In genomic region chr14:20640644-20641437, GRCm38 (mm10) we compare ENCODE assay signal across 8 mouse cellular contexts. TPM values are rescaled to one million over a fixed set of nuclear protein-coding genes. Genes with fewer than 3 reads are reported as not detected.
DNase-seq lines count a peak whose midpoint lies in the region; ATAC-seq and TF ChIP-seq lines count a peak whose summit lies in the region.

Usp54 (minus strand) TSS chr14:20641063.

- H3K36me3 ChIP-seq in MEL (ENCODE audit: control insufficient read depth in 1 of 2, insufficient read depth in 2 of 2, low read length in 2 of 2), result peaks cover 0 to 14% of the 10 kb centered on the region in 2 experiments; a peak in 2 of 4 replicates
- no peaks in the 10 kb centered on the region for H3K36me3 ChIP-seq in lung, embryonic 16.5 days (ENCODE audit: control insufficient read depth, insufficient read depth, low read length)

- peak within 1 kb of the TSS; percentile 86 to 100 for H3K4me3 ChIP-seq in MEL (ENCODE audit: control insufficient read depth in 1 of 2, insufficient read depth in 1 of 2, low read depth in 2 of 2, low read length in 2 of 2)
- H3K4me3 ChIP-seq in cerebellum, adult 2 months (replicated peaks; ENCODE audit: insufficient read depth, low read depth, low read length), result peak within 1 kb of the TSS; percentile 94
- H3K4me3 ChIP-seq in lung, embryonic 16.5 days (ENCODE audit: low read length), result peak within 1 kb of the TSS; percentile 86

- under 1% methylated on average over 73 of the region's 73 CpGs for WGBS in cerebellum, adult 2 months
- under 1% methylated on average over 71 of the region's 73 CpGs for WGBS in lung, embryonic 16.5 days

- H3K79me2 ChIP-seq in MEL (ENCODE audit: control insufficient read depth, insufficient read depth, low read length, poor library complexity), result peaks cover 13% of the 10 kb centered on the region

- peak in 1 of 2 experiments; percentile 22; a peak in 1 of 4 replicates for TF ChIP-seq EP300 in MEL (IDR thresholded peaks at IDR 0.05; ENCODE audit: low read depth in 1 of 2, low read length in 2 of 2)

- H3K27ac ChIP-seq in MEL (ENCODE audit: control insufficient read depth, low read depth, low read length), result peak within 1 kb of the TSS; percentile 97
- H3K27ac ChIP-seq in cerebellum, adult 2 months (ENCODE audit: insufficient read depth, low read length), result peak within 1 kb of the TSS; percentile 77
- H3K27ac ChIP-seq in lung, embryonic 16.5 days (ENCODE audit: low read length), result peak within 1 kb of the TSS; percentile 94

- H3K9ac ChIP-seq in MEL (ENCODE audit: control insufficient read depth, low read depth, low read length, poor library complexity, severe bottlenecking), result peak within 1 kb of the TSS; percentile 100
- H3K9ac ChIP-seq in lung, embryonic 16.5 days (ENCODE audit: low read length), result peak within 1 kb of the TSS; percentile 94

- peak within 1 kb of the TSS; percentile 83 for H3K4me2 ChIP-seq in lung, embryonic 16.5 days (ENCODE audit: low read depth, low read length)

- TF ChIP-seq POLR2A in MEL (IDR thresholded peaks at IDR 0.05; ENCODE audit: control insufficient read depth in 1 of 2, insufficient read depth in 1 of 2, low read depth in 1 of 2, low read length in 2 of 2, poor library complexity in 1 of 2), result peak; percentile 88 to 89
- peak; percentile 73 for TF ChIP-seq POLR2A in cerebellum, adult 2 months (IDR thresholded peaks at IDR 0.05; ENCODE audit: borderline replicate concordance, insufficient read depth, low read length)

- ATAC-seq in hematopoietic stem cell, adult 5-6 weeks (replicated peaks in 1 of 2; ENCODE audit: insufficient read depth in 1 of 2, low FRiP score in 2 of 2, low TSS enrichment in 1 of 2, low read depth in 1 of 2, poor library complexity in 2 of 2, severe bottlenecking in 2 of 2), result peak; percentile 93 to 99
- ATAC-seq in lung, embryonic 16.5 days (ENCODE audit: low read depth), result peak; percentile 96

- H3K9me3 ChIP-seq in MEL (replicated peaks; ENCODE audit: insufficient read depth, low read length), result no peaks in the 10 kb centered on the region
- no peaks in the 10 kb centered on the region for H3K9me3 ChIP-seq in lung, embryonic 16.5 days (ENCODE audit: control insufficient read depth, low read length)

- TF ChIP-seq CTCF in MEL (IDR thresholded peaks at IDR 0.05 in 2 of 3, conservative IDR thresholded peaks at IDR 0.05 in 1 of 3; ENCODE audit: control insufficient read depth in 1 of 3, insufficient read depth in 1 of 3, low read depth in 2 of 3, low read length in 3 of 3, poor library complexity in 1 of 3, severe bottlenecking in 1 of 3), result no peak
- TF ChIP-seq CTCF in cerebellum, adult 2 months (IDR thresholded peaks at IDR 0.05; ENCODE audit: borderline replicate concordance, insufficient read depth, low read depth, low read length), result no peak

- no peaks in the 10 kb centered on the region for H3K27me3 ChIP-seq in MEL (ENCODE audit: control insufficient read depth in 1 of 2, insufficient read depth in 2 of 2, low read length in 2 of 2)
- H3K27me3 ChIP-seq in cerebellum, adult 2 months (ENCODE audit: control insufficient read depth, insufficient read depth, low read length), result no peaks in the 10 kb centered on the region
- H3K27me3 ChIP-seq in lung, embryonic 16.5 days (ENCODE audit: control insufficient read depth, insufficient read depth, low read depth, low read length), result no peaks in the 10 kb centered on the region

- TF ChIP-seq RAD21 in MEL (IDR thresholded peaks at IDR 0.05; ENCODE audit: low read depth, low read length), result no peak

- peak; percentile 99 for DNase-seq in MEL (ENCODE audit: low read depth, low spot score)
- DNase-seq in cerebellum, adult 2 months, result peak; percentile 96
- DNase-seq in forelimb bud, embryonic 11.5 days (ENCODE audit: low read depth, low spot score), result peak; percentile 98
- peak; percentile 94 for DNase-seq in layer of hippocampus, adult 9-10 months (ENCODE audit: low spot score)
- peak; percentile 90 for DNase-seq in ovary, postnatal 10 days (ENCODE audit: low spot score)
- peak; percentile 99 to 100 for DNase-seq in thymus, postnatal 10 days (ENCODE audit: low spot score in 2 of 2)

- peaks cover 2 to 9% of the 10 kb centered on the region in 2 experiments; a peak in 3 of 4 replicates for H3K4me1 ChIP-seq in MEL (ENCODE audit: control insufficient read depth in 1 of 2, insufficient read depth in 2 of 2, low read length in 2 of 2)
- no peaks in the 10 kb centered on the region for H3K4me1 ChIP-seq in cerebellum, adult 2 months (ENCODE audit: control insufficient read depth, insufficient read depth, low read length)
- H3K4me1 ChIP-seq in lung, embryonic 16.5 days (replicated peaks; ENCODE audit: control insufficient read depth, insufficient read depth, low read length), result peaks cover 12% of the 10 kb centered on the region

TF ChIP-seq in MEL, 35 proteins besides CTCF, POLR2A, EP300 and RAD21:
- TF ChIP-seq CHD2 (IDR thresholded peaks at IDR 0.05; ENCODE audit: low read length), result peak; percentile 97
- TF ChIP-seq E2F4 (IDR thresholded peaks at IDR 0.05; ENCODE audit: borderline replicate concordance, low read depth, low read length), result no peak; the same call in 1 of the 2 replicates
- TF ChIP-seq JUND (IDR thresholded peaks at IDR 0.05; ENCODE audit: low read depth, low read length), result no peak
- peak; percentile 84 for TF ChIP-seq SIN3A (IDR thresholded peaks at IDR 0.05; ENCODE audit: low read length)
- TF ChIP-seq NELFE (IDR thresholded peaks at IDR 0.05; ENCODE audit: low read depth, low read length), result peak; percentile 77
- TF ChIP-seq MXI1 (IDR thresholded peaks at IDR 0.05; ENCODE audit: low read depth, low read length), result peak; percentile 89
- no peak for TF ChIP-seq POLR2AphosphoS5 (IDR thresholded peaks at IDR 0.05; ENCODE audit: borderline replicate concordance, low read depth, low read length)
- peak; percentile 16; the same call in 1 of the 2 replicates for TF ChIP-seq ETS1 (IDR thresholded peaks at IDR 0.05; ENCODE audit: low read depth, low read length)
- TF ChIP-seq POLR2AphosphoS2 (IDR thresholded peaks at IDR 0.05; ENCODE audit: low read length), result peak; percentile 76; the same call in 1 of the 2 replicates
- peak; percentile 49; the same call in 1 of the 2 replicates for TF ChIP-seq MYB (IDR thresholded peaks at IDR 0.05; ENCODE audit: low read depth, low read length)
- TF ChIP-seq ELF1 (IDR thresholded peaks at IDR 0.05; ENCODE audit: low read depth, low read length), result peak; percentile 91
- TF ChIP-seq TBP (IDR thresholded peaks at IDR 0.05; ENCODE audit: low read depth, low read length), result peak; percentile 75
- peak; percentile 85 for TF ChIP-seq MAZ (IDR thresholded peaks at IDR 0.05; ENCODE audit: low read depth, low read length)
- peak; percentile 74; the same call in 1 of the 2 replicates for TF ChIP-seq ZMIZ1 (IDR thresholded peaks at IDR 0.05; ENCODE audit: low read depth, low read length)
- peak; percentile 85 for TF ChIP-seq HCFC1 (IDR thresholded peaks at IDR 0.05; ENCODE audit: low read depth, low read length)
- no peak for TF ChIP-seq USF2 (IDR thresholded peaks at IDR 0.05; ENCODE audit: borderline replicate concordance in 1 of 2, insufficient read depth in 1 of 2, low read depth in 1 of 2, low read length in 2 of 2)
- 0 out of 2 replicates have a peak, but pooled peaks have one; percentile 73 for TF ChIP-seq MYC (IDR thresholded peaks at IDR 0.05; ENCODE audit: low read depth, low read length)
- peak; percentile 53; the same call in 1 of the 2 replicates for TF ChIP-seq TCF12 (IDR thresholded peaks at IDR 0.05; ENCODE audit: low read depth, low read length)
- TF ChIP-seq NRF1 (IDR thresholded peaks at IDR 0.05; ENCODE audit: insufficient read depth, low read depth, low read length, poor library complexity, severe bottlenecking), result 0 out of 2 replicates have a peak, but pooled peaks have one; percentile 22
- TF ChIP-seq GABPA (IDR thresholded peaks at IDR 0.05; ENCODE audit: low read depth, low read length), result no peak
- no peak for TF ChIP-seq BHLHE40 (IDR thresholded peaks at IDR 0.05; ENCODE audit: borderline replicate concordance, low read depth, low read length)
TF ChIP-seq in MEL: peak in this region for 15.

RNA-seq across cellular contexts. Expression of gene Usp54, which starts in this region (rescaled TPM):
- 1.2 and 1.5 TPM in 2 replicates for total RNA-seq in MEL (2012; rRNA removed)
- polyA plus RNA-seq in MEL (2012; ENCODE audit: insufficient read depth in 1 of 2, insufficient read length in 2 of 2, low read depth in 1 of 2, low replicate concordance in 2 of 2, missing spikeins in 1 of 2), result 1 to 10 TPM in 1 of 2 experiments, not detected in 1; 2.6 TPM
- polyA plus RNA-seq in cerebellum, adult 2 months (2012; rRNA removed), result 60.6 and 63.1 TPM in 2 replicates
- total RNA-seq in hematopoietic stem cell, adult 5-6 weeks (2017), result 14.3 and 15.0 TPM in 2 replicates
- polyA plus RNA-seq in lung, embryonic 16.5 days (2015; fragmentation: Nextera tagmentation; extraction: Ambion mirVana), result 6.2 and 8.1 TPM in 2 replicates

Comparison
In these comparisons a context has a peak if more than half of its experiments do, and no peak if none do; other contexts are left out.
1. Peak in every context shown above with its lines: DNase-seq, ATAC-seq, H3K4me3 ChIP-seq and H3K27ac ChIP-seq.